Mouse (Mus musculus): ENCODE results near the gene Tgm2.

DNA sequence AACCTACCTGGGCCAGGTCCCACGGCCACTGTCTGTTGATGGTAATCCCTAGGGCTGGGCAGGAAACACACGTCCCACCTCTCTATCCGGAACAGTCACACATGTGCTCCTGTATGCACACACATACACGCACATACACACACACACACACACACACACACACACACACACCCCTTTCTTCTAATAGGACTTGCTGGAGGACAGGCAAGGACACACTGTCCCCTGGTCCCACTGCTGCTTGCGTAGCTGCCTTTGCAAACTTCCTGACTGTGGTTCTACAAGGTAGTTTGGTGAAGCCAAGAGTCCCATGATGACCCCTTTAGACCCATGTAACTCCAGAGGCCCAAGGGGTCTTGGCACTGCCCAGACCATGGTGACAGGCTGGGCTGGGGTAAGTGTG lies 5.6 kb downstream of the Tgm2 start:
- TF ChIP-seq CTCF (IDR thresholded peaks at IDR 0.05; ENCODE audit: borderline replicate concordance, extremely low read depth, insufficient read depth, insufficient read length): no peak
- TF ChIP-seq POLR2A (IDR thresholded peaks at IDR 0.05; ENCODE audit: borderline replicate concordance, extremely low read depth, insufficient read depth, insufficient read length, poor library complexity, severe bottlenecking): no peak

All from brain, embryonic 14.5 days (tissue).